Mouse (Mus musculus) lung, adult 2 months (tissue): Measurements from ENCODE around the gene Ksr2.

Experiments
- CTCF ChIP-seq: fragments of 200-500 bp; IDR thresholded peaks from 2 replicates; pipeline ENCODE4 v1.5.1; 2011; ENCODE audit warnings: mild to moderate bottlenecking, low read length, control low read depth; ENCODE audit not compliant: insufficient read depth
- POLR2A ChIP-seq: fragments of 200-500 bp; IDR thresholded peaks from 2 replicates; pipeline ENCODE4 v1.6.1; 2011; ENCODE audit warnings: low read depth, mild to moderate bottlenecking, control low read depth, low read length, borderline replicate concordance; ENCODE audit errors: extremely low read depth

DNA sequence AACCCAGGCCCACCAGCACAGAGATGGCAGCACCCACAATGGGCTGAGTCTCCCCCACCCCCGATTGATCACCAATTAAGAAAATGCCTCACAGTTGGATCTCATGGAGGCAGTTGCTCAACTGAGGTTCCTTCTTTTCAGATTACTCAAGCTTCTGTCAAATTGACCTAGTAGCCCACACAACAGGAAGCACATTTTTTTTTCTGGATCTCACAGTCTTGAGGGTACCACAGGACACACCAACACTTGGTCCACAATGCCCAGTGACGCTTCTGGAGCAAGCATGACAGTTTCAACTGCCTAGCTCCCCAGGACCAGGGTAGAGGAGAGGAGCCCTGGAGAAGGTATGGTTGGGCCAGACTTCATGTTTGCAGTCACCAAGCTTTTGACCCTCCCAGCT lies 3.6 kb downstream of the Ksr2 start:
- TF ChIP-seq CTCF, result no peak
- no peak for TF ChIP-seq POLR2A
